17 mouse cellular contexts compared by ENCODE assay signal in genomic region chr14:59827409-59827808, GRCm38 (mm10).
"Had no signal": no experiment of that assay in that cellular context is flagged by ENCODE, and none has a peak within 500 bp of the region (broad histone marks: within the 10 kb centered on the region; RNA-seq: fewer than 3 reads in every experiment).

No protein-coding gene starts in this region.

- ATAC-seq: intestine, embryonic 15.5 days; liver, postnatal 0 days had no signal

- H3K4me3 ChIP-seq: intestine, embryonic 15.5 days; lung, embryonic 15.5 days had no signal

- H3K27ac ChIP-seq: intestine, embryonic 15.5 days; kidney, postnatal 0 days; liver, embryonic 14.5 days; lung, embryonic 15.5 days had no signal

- H3K9ac ChIP-seq: intestine, embryonic 15.5 days; liver, embryonic 14.5 days; liver, postnatal 0 days; lung, embryonic 15.5 days had no signal

- H3K9me3 ChIP-seq: intestine, embryonic 15.5 days; lung, embryonic 15.5 days had no signal

- H3K36me3 ChIP-seq: intestine, embryonic 15.5 days; lung, embryonic 15.5 days had no signal

- H3K4me2 ChIP-seq: intestine, embryonic 15.5 days; liver, embryonic 11.5 days; lung, embryonic 15.5 days; midbrain, embryonic 11.5 days had no signal

- H3K27me3 ChIP-seq: intestine, embryonic 15.5 days; lung, embryonic 15.5 days had no signal

- DNase-seq: kidney, adult 11 months; kidney, adult 9 months; kidney, postnatal 36 days; left cerebral cortex, postnatal 4 days; liver, postnatal 0 days; lung, postnatal 10 days; lung, postnatal 4 days; midbrain, embryonic 14.5 days; thymus, adult 18-20 months; thymus, postnatal 14 days; thymus, postnatal 4 days had no signal
